Mouse (Mus musculus) liver, adult 2 months (tissue): ENCODE measurements around the gene Triobp.

ENCODE experiments used
- CTCF ChIP-seq: fragments of 200-500 bp; IDR thresholded peaks from 2 replicates; pipeline ENCODE4 v1.5.1; 2011; ENCODE audit warnings: low read depth, low read length, control low read depth
- POLR2A ChIP-seq: fragments of 200-500 bp; IDR thresholded peaks from 2 replicates; pipeline ENCODE4 v1.6.1; 2011; ENCODE audit warnings: low read length, control low read depth; ENCODE audit not compliant: insufficient read depth; ENCODE audit errors: extremely low read depth

DNA sequence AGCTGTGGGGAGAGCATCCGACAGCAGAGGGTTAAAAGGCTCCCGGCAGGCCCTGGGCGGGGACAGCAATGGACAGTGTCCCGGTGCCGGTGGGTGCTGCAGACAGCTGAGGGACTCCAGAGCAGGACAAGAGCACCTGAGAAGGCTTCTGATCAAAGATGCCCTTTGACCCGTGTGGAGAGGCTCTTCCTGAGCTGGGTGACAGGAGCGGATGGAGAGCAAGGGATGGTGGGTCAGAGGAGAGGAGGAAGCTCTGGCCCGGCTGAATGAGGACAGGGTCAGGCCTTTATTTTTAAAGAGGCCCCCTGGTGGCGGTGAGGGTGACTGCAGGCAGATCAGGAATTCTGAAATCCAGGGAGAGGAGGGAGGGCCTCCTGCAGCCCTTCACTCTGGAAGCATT lies 4.9 kb upstream of the Triobp start:
- TF ChIP-seq CTCF (peak; percentile 82), POLR2A (no peak)
